Mouse (Mus musculus) brain, embryonic 18.5 days (tissue): ENCODE measurements around the gene Hes3.

Experiments
- DNase-seq: peaks from one replicate; pipeline ENCODE4 v3.0.0-alpha.2; 2012; ENCODE audit warnings: low read depth, low spot score

Hes3 gene

DNA sequence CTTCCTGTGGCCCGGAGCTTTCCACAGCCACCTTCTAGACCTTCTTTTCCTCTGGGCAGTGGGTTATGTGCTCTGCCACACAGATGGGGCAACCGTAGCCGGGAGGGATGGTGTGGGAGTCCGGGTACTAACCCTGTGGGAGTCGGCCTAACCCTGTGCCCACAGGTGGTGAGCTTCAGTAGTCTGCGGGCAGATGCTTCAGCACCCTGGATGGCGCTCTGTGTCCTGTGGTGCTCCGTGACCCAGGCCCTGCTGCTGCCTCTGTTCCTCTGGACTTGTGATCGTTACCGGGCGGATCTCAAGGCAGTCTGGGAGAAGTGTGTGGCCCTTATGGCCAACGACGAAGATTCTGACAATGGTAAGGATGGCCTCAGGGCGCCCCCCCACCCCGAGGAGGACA is 9.9 kb downstream of the Hes3 start:
- DNase-seq: no peak

DNA sequence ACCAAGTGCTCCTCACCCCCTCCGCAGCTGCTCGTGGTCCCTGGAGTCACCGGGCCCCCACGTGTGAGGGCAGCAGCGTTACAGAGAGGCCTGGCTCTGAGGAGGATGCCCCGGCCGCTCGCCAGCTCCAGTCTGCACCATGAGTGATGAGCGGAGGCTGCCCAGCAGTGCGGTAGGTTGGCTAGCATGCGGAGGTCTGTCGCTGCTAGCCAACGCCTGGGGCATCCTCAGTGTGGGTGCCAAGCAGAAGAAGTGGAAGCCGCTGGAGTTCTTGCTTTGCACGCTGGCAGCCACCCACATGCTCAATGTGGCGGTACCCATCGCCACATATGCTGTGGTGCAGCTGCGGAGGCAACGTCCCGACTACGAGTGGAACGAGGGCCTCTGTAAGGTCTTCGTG is 12.5 kb downstream of the Hes3 start:
- DNase-seq: no peak

DNA sequence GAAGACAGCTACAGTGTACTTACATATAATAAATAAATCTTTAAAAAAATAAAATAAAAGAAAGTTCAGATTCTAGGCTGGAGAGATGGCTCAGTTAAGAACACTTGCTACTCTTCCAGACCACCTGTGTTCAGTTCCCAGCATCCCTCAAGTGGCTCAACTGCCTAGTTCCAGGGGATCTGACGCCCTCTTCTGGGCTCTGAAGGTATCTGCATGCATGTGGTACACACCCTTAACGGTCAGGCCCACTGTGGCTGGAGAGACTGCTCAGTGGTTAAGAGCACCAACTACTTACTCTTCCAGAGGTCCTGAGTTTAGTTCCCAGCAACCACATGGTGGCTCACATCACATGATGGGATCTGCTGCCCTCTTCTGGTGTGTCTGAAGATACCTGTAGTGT is 13.5 kb downstream of the Hes3 start:
- DNase-seq: no peak

DNA sequence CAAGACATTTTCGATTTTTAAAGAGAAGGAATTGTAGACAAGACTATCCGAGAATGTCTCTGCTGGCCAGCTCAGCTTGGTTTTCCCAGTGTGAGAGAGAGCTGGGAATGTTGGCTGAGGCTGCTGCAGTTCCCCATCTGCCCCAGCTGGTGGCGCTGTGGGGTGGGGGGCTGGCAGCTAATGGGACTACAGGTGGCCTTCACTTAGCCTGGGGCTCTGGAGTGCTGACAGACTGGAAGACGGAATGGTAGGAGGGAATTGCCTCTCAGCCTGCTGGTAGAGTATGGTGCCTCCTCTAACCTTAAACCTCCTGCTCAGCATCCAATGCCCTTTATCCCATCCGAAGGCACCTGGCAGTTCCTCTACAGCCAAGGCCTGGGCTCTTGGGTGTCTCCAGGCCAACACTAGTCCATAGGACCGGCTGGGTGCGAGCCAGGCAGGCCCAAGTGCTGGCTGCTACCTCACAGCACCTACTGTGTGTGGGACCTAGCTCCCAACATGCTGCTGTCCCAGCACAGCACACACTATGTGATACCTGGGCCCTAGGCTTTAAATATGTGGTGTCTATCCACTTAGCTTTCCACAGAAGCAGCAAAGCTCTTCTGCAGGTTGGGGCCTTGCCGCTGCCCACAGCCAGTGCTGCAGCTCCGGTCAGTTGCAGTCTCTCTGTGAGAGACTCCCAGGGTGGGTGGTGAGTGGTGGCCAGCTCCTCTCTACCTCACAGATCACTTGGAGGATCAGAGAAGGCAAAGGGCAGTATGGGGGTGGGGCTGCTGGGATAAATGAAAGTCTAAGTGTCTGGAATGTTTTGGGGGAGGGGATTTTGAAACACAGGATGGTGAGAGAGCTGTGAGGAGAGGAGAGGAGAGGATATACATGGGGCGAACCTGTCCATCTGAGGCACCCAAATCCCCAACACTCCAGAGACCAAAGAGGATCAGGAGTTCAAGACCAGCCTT is 14.8 kb downstream of the Hes3 start:
- DNase-seq: no peak

DNA sequence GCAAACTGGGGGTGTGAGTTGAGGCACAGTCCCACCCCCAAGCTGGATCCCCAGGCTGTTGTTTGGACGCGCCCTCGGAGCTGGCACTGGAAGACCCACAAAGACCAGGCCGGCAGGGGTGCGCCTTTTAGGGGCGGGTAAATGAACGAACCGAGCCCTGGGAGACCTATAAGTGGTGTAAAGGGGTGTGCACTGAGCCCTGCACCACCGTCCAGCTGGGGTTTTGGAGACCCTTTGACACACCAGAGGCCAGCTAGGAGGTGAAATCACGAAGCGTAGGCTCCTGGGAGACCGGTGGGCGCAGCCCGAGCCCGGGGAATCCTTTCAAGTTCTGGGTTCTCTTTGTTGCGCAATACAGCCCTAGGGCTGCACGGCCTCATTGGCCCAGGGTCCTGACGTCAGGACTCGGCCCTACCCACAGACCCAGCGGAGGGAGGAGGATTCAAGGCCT is 16.8 kb downstream of the Hes3 start:
- DNase-seq: no peak

DNA sequence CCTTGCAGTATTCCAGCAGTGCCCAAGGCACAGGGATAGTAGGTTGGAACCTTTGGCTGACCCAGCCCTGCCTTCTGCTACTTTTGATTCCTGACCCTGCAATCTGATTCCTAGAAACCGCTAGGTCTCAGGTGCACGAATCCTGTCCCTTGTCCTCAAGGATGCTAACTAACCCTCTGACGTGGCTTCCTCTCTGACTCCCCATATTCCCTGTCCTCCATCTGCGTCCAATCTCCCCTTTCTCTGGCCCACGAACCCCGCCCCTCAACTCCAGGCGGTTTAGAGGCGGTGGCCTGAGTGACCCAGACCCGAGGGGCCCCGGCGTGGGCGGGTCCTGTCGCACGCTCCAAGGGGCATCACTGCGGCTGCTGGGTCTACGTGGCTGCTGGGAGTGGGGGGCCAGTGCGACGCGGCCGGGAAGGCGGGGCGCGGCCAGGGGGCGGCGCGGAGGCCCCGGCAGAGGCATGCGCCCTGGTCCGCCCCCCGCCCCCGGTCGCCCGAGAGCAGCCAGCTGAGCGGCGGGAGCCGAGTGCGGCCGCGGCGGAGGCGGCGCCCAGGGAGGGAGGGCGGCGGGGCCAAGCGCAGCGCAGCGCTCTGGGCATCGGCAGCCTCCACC is 17.7 kb downstream of the Hes3 start, which contains the start of gene Gpr153:
TSS of gene Gpr153 (plus strand) at position 612 of the 616 bp plus-strand sequence.
- no peak for DNase-seq

DNA sequence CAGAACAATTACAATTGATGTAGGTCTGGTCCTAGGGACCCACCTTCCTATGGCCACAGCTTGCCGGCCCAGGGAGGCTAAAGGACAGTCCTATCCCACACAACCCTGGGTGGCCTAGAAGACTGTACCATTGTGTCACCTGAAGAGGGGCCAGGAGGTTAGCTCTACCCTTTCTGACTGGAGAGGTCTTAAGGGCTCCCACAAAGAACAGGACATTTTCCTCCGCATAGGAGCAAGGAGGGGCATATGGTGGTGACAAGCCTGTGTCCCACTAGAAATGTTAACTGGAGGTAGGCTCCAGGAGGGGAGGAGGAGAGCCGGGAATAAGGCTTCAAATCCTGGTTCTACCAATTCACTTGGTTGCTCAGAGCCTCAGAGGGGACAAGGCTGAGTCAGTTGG is 18.3 kb downstream of the Hes3 start:
- DNase-seq: no peak

DNA sequence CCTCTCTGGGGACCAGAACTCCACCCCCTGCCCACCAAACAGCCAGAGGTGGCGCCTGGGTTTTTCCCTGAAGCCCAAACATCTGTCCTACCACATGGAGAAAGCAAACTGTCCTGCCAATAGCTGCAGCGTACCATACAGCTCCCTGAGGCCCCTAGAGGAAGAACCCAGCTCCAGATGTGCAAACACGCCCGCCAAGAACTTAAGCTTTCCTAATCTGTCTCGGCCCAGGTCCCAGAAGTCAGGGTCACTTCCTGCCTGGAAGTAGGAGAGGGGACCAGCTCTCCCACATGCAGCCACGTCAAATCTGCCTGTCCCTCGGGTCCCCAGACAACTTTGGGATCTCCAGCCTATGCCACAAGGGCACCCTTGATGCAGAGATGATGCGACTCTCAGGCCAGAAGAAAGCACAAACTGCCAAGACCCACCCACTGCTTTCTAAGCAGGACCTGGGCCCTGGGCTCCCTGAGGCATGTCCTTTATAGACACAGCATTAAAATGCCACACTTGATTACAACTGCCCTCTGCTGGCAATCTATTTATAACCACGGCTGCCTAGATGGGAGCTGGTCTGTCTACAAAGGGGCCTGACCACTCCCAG is 18.9 kb downstream of the Hes3 start:
- DNase-seq: no peak

DNA sequence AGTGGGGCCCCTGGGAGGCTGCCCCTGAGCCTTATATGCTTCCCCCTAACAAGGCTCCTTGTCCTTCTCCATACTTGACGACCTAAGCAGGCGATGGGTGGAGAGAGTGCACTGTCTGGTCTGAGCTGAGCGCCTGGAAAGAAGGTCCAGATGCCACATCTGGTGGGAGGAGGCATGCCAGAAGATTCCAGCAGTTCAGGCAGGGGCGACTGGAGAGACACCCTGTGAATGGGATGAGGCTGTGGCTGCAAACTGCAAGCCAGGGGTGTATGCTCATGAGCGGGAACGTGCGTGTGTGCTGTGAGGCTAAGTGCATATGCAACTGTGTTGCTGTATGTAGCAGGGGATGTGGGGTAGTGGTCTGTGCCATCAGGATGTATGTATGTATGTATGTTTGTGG is 19.5 kb downstream of the Hes3 start:
- no peak for DNase-seq

DNA sequence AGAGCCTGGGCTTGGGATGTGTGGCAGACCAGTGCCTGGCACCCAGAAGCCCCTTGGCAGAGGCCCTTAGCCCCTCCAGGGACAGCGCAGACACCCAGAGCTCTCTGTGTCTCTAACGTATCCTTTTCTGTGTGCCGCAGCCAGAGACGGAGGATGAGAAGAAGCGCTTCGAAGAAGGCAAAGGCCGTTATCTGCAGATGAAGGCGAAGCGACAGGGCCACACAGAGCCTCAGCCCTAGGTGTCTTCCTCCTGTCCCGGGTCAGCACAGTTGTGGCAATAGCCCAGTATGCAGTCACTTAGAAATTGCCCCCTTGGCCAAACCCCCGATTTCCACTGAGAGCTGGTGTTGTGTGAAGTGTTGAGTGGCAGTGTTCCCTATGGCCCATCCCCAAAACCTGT is 20.1 kb downstream of the Hes3 start:
- no peak for DNase-seq

DNA sequence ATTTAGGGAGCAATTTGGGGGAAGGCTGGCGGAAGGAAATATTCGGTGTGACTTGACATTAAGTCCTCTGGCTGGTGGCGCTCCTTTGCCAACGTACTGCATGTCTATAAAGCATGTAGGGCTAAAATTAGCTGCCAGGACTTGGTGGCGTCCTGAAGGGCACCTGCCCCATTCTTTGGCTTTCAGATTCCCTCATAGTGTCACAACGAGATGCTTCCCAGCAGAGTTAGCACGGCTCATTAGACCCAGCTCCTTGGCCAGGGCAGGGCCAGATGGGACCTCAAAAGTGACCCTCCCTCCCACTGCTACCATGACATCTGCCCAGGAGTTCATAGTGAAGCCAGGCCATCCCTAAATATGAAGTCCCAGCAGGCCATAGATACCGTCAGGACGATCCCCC is 20.9 kb downstream of the Hes3 start:
- DNase-seq: no peak

DNA sequence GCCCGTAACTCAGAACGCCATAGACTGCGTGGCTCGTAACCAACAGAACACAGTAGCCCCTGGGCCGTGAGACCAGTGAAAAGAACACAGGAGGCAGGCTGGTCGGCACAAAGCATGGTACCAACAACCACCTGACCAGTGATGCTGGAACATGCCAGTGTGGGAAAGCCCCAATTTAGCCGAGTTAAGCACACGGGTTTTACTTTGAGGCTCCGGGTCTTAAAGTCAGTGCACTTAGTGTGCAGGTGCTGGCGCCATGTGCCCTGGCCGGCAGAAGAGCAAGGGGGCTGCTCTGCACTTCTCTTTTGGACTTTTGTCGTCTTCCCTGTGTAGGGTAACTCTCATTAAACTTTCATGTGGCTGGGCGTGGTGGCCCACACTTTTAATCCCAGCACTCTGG is 21.5 kb downstream of the Hes3 start:
- DNase-seq: no peak

DNA sequence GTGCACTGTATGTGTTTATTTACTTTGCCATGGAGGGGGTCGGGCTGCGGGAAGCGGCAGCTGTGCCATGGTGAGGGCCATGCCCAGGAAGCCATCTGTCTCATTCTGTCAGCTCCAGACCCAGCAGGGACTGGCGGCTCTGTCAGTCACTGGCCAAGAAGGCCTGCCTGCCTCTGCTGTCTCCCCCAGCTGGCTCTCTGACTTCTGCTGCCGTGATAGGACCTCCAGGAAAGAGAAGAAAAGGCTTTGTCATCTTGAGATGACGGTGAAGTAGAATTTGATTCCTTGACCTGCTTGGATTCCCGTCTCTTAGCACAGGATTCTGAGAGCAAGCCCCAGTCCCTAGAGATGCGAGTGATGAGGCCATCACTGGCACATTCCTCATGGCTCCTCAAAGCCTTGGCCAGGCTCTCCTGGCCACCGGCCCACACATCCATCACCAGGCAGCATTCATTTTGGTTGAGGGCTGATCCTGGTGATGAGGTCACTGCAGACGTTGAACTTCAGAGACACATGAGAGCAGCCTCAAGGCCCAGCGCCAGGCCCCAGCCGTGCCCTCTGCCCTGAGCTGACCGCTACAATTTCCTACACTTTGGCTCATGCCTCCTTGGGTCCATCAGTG is 23.6 kb downstream of the Hes3 start:
- DNase-seq: no peak

DNA sequence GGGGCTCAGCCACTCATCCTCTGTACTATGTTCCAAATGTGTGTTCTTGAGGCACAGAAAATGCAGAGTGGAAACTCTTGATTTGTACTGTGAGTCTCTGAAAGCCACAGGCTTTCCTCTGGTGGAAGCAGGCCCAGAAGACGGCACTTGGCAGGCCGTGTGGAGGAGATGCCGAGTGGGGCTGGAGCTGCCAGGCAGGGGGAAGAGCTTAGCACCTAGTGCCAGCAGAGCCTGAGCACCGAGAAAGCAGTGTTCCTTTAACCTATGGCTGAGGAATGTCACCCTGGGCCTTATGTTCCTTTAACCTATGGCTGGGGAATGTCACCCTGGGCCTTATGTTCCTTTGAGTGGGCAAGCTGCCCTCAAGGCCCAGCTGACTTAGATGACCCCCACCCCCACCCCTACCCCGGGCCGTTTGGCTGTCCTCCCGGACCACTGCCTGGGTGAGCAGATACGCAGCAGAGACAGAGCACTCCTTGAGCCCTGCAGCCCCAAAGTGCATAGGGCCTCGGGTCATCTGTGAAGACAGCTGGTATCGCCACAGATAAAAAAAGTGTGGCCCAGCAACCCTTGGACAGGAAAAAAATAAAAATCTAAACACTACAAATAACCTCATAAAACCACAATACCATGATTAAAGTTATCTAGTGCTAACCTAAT is 25.1 kb downstream of the Hes3 start:
- no peak for DNase-seq

DNA sequence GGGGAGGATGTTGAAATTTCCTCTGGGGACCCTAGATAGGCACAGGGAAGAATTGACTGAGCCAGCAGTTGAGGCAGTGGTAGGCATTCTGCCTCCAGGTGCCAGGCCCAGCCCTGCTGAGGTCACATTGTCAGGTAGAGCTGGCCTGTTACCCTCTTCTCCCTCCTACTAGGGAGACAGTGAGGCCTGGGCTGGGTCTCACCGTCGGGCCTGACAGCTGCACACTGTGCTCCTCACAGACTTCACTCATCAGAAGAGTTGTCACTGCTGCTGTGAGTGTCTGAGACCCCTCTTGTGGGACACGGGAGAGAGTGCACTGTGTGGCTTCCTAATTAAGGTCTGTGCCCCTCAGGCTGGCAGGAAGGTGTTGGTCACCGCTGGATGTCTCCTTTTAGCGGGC is 25.7 kb downstream of the Hes3 start:
- no peak for DNase-seq

DNA sequence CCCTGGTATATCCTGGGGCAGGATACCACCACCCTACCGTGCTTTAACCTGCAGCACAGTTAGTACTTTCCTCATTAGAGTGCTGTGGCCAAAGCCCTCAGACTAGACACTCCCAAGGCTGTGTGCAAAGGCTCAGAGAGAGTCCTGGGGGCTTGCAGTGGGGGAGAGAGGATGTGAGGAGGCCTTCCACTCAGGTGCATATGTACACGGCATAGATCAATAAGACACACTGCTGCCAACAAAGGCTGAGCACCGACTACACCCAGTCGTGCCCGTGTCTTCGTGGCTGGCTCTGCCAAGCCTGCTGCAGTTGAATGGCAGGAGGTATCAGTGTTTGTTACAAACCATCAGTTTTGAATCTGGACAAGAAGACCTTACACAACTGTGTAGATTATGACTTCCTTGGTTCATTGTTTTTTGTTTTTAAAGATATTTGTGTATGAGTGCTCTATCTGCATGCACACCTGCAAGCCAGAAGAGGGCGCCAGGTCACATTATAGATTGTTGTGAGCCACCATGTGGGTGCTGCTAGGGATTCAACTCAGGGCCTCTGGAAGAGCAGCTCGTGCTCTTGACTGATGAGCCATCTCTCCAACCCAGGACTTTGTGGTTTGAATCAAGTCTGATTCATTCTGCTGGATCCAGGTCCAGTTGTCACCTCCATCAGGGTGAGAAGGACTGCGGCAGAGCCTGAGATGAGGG is 26.4 kb downstream of the Hes3 start:
- no peak for DNase-seq

DNA sequence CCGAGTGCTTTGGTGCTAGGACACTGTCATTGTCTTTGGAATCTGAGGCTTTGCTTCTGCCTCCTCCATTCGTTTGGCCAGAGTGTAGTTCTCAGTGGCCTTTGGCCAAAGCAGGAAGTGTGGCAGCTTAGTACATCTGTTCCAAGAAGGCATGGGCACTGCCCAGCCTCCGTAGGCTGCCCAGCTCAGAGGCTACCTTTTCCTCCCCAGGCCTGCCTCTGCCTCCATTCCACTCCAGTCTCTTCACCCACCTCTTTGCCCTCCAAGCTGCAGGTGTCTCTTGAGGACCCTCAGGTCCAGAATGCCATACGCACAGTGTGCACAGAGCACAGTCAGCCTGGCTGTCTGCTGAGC is 27.3 kb downstream of the Hes3 start:
- no peak for DNase-seq

DNA sequence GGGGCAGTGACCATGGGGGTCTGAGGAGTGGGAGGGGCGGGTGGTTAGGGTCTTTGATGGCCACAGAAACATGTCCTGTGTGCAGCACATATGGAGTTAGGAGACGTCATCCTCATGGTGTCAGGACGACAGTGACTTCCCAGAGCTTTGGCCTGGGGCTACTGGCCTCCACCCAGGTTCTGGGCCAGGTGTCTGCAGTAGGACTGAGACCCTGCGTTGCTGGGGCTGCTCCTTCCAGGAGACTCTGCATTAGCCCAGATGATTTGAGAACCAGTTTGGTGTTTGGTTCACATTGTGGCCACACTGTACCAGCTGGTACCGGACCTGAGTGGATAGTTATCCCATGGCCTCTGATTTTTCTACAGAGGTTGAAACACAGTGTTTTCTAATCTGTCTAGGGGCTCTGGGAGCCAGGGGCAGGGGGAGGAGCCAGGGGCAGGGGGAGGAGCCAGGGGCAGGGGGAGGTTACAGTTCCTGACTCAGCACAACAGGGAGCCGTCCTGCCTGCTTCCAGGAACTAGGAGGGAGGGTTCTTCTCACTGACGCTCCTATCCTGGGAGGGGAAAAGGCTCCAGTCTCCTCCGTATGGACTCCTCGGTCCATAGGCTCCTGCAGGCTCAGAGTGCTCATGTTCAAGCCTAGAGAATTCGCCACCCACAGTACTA is 27.8 kb downstream of the Hes3 start:
- DNase-seq: no peak

DNA sequence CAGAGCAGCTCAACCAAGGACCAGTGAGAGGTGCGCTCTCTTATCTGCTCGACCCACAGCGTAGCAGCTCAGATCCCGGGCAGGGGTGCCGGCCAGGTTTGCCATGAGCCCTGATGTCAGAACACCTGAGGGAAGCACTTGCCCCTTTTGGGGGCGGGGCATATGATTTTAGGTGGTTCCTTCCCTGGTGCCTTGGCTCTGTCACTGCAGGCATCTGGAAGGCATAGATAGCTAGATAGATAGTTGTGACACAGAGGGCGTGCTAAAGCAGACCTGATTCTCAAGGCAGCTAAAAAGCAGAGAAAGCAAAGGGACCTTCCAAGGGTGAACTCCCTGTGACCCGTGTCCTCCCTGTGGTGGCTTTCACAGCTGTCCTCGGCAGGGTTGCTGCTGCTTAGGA is 28.4 kb downstream of the Hes3 start:
- no peak for DNase-seq

DNA sequence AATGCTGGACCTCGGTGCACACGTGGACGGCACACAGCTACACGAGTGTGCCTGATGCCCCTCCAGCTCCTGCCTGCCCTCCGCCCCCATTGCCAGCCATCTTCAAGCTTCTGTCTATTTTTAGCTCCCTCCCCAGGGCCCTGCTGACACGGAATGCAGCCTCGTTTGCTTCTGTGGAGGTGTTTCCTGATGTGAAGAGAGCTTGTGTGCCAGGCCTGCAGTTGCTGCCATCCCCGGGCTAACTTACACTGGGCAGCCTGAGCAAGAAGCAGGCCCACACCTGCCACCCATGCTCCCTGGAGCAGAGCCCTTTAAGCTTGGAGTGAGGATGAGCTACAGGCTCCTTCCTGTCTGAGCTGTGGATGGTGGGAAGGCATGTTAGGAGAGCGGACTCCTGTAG is 29.3 kb downstream of the Hes3 start:
- DNase-seq: no peak

DNA sequence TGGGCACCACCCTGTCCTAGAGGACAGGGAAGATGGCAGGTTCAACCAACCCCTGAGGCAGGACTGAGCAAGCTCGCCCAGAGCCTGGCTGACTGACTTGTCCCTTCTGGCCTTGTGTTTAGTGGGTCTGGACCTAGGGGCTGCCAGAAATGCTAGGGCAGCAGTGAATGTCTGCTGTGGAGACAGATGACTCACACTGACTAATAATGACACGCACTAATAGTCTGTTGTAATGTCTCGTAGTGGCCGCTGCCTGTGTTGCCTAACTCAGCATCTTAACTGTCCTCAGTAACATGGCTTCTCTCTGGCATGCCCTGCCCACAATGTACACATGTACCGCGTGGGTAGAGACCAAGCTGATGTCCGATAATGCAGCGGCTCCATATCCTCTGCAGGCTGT is 31.0 kb downstream of the Hes3 start:
- no peak for DNase-seq
